Mouse (Mus musculus) adrenal gland, adult 2 months (tissue): Measurements from ENCODE around the gene Olfr1143. TPM values are rescaled to one million over a fixed set of nuclear protein-coding genes. Genes with fewer than 3 reads are reported as not detected.

ENCODE experiments used
- DNase-seq: peaks from one replicate; pipeline ENCODE4 v3.0.0; 2021
- long read RNA-seq: library from polyadenylated mRNA; stranded (forward); transcript quantifications from one replicate; pipeline ENCODE4 v2.0.0, GENCODE M21; 2021
- polyA plus RNA-seq: library from polyadenylated mRNA; depleted of rRNA; stranded (reverse); fragments of >200 nt; gene quantifications from 2 replicates; pipeline ENCODE4 v1.2.3, GENCODE M21; 2012; rRNA removed
- total RNA-seq, 2 experiments: library from RNA; stranded (reverse); gene quantifications; 2 replicates each; pipeline ENCODE4 v1.2.3; 2021

The Olfr1143 gene
- total RNA-seq = not detected
- polyA plus RNA-seq = not detected in 2 replicates
- long read RNA-seq = 0 reads

- no peak for DNase-seq
Observed at GRCm38 (mm10) chr2:87800292-87800691, at the start of gene Olfr1143. Olfr1143 (plus strand) TSS chr2:87800592.

- DNase-seq = no peak
Observed at GRCm38 (mm10) chr2:87753891-87754290, 46.5 kb upstream of the Olfr1143 start, which contains the start of gene Olfr1141. Olfr1141 (minus strand) TSS chr2:87753991.

- DNase-seq = no peak
Observed at GRCm38 (mm10) chr2:87776143-87776542, 24.2 kb upstream of the Olfr1143 start.

DNA sequence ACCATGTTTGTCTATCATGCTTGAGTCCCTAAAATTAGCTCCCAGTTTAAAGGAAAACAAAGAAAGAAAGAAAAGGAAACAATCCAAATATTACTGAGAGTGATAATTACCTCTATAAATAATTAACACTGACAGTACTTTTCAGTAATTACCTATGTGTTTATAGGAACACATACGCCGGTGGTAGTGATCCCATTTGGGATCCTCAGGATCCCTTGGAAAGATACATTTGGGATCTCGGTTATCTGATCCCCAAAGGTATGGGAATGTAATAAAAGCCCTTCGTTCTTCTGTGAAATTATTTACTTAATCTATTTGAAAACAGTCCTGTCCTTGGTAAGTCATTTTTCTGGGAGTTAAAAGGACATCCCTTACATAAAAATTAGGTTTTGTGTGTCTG, 21.2 kb upstream of the Olfr1143 start, which contains the start of gene Olfr152:
Gene Olfr152, plus strand, starts transcription at position 301 of the 400 bp plus-strand sequence.
- no peak for DNase-seq

DNA sequence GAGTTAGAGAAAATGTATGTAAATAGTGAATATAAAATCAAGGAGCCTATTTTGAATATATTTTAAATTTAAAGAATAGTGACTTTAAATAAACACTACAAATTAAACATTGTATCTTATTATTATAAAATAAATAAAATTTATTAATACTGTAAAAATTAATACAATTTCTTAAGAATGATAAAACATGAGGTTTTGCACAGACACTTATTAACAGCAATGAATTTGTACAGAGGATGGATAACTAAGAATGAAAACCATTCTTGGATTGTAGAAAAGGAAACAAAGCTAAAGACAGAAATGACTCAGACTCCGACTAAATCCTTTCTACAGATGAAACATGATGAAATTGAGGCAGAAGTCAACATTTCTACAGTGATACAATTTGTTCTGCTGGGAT, 9.1 kb downstream of the Olfr1143 start, which contains the start of gene Olfr1145:
Gene Olfr1145, plus strand, starts transcription at position 301 of the 400 bp plus-strand sequence.
- no peak for DNase-seq

DNA sequence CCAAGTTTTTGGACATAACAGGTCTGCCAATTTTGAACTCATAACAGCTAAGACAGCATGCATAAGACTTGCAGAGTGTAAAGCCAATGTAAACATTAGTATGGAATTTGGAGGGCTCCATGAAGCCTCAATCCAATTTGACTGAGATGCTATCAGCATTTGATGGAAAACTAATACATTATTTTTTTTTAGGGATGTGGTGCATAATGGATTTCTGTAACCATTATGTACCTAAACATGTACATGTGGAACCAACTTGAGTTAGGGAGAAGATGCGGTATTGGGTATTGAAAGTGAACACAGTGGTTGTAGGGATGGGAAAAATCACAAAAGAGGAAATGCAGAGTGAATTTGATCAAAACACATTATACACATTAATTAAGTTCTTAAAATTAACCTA, 29.8 kb downstream of the Olfr1143 start, which contains the start of gene Olfr1148:
Gene Olfr1148, plus strand, starts transcription at position 301 of the 400 bp plus-strand sequence.
- no peak for DNase-seq

- DNase-seq = no peak
Observed at GRCm38 (mm10) chr2:87843693-87844092, 43.3 kb downstream of the Olfr1143 start, which contains the start of gene Olfr1150-ps1. Olfr1150-ps1 (plus strand) TSS chr2:87843993.

Other genes starting within 250 kb of the Olfr1143 start
- not detected for gene Olfr1129, start 226.7 kb upstream of the Olfr1143 start, total RNA-seq
- not detected in 2 replicates for gene Olfr1129, start 226.7 kb upstream of the Olfr1143 start, polyA plus RNA-seq
- not detected for gene Olfr1130, start 194.4 kb upstream of the Olfr1143 start, total RNA-seq
- not detected in 2 replicates for gene Olfr1130, start 194.4 kb upstream of the Olfr1143 start, polyA plus RNA-seq
- not detected for gene Olfr1131, start 173.5 kb upstream of the Olfr1143 start, total RNA-seq
- not detected in 2 replicates for gene Olfr1131, start 173.5 kb upstream of the Olfr1143 start, polyA plus RNA-seq
- not detected for gene Olfr1132, start 163.1 kb upstream of the Olfr1143 start, total RNA-seq
- gene Olfr1132, start 163.1 kb upstream of the Olfr1143 start, polyA plus RNA-seq = not detected in 2 replicates
- gene Olfr1133, start 153.2 kb upstream of the Olfr1143 start, total RNA-seq = not detected
- gene Olfr1133, start 153.2 kb upstream of the Olfr1143 start, polyA plus RNA-seq = not detected in 2 replicates
- gene Olfr1134, start 142.1 kb upstream of the Olfr1143 start, total RNA-seq = not detected
- not detected in 2 replicates for gene Olfr1134, start 142.1 kb upstream of the Olfr1143 start, polyA plus RNA-seq
- gene Olfr1135, start 126.9 kb upstream of the Olfr1143 start, total RNA-seq = not detected
- gene Olfr1135, start 126.9 kb upstream of the Olfr1143 start, polyA plus RNA-seq = not detected in 2 replicates
- not detected for gene Olfr1136, start 106.6 kb upstream of the Olfr1143 start, total RNA-seq
- gene Olfr1136, start 106.6 kb upstream of the Olfr1143 start, polyA plus RNA-seq = not detected in 2 replicates
- gene Olfr1137, start 87.4 kb upstream of the Olfr1143 start, total RNA-seq = not detected
- gene Olfr1137, start 87.4 kb upstream of the Olfr1143 start, polyA plus RNA-seq = not detected in 2 replicates
- gene Olfr1138, start 60.6 kb upstream of the Olfr1143 start, total RNA-seq = not detected
- gene Olfr1138, start 60.6 kb upstream of the Olfr1143 start, polyA plus RNA-seq = not detected in 2 replicates
- gene Olfr1140, start 56.8 kb upstream of the Olfr1143 start, total RNA-seq = not detected
- gene Olfr1140, start 56.8 kb upstream of the Olfr1143 start, polyA plus RNA-seq = not detected in 2 replicates
- not detected for gene Olfr1141, start 46.6 kb upstream of the Olfr1143 start, total RNA-seq
- not detected in 2 replicates for gene Olfr1141, start 46.6 kb upstream of the Olfr1143 start, polyA plus RNA-seq
- gene Olfr152, start 21.1 kb upstream of the Olfr1143 start, total RNA-seq = not detected
- not detected in 2 replicates for gene Olfr152, start 21.1 kb upstream of the Olfr1143 start, polyA plus RNA-seq
- not detected for gene Olfr1145, start 9.2 kb downstream of the Olfr1143 start, total RNA-seq
- gene Olfr1145, start 9.2 kb downstream of the Olfr1143 start, polyA plus RNA-seq = not detected in 2 replicates
- not detected for gene Olfr1148, start 29.9 kb downstream of the Olfr1143 start, total RNA-seq
- gene Olfr1148, start 29.9 kb downstream of the Olfr1143 start, polyA plus RNA-seq = not detected in 2 replicates
- not detected for gene Olfr1150-ps1, start 43.4 kb downstream of the Olfr1143 start, total RNA-seq
- gene Olfr1150-ps1, start 43.4 kb downstream of the Olfr1143 start, polyA plus RNA-seq = not detected in 2 replicates
- not detected for gene Olfr1151, start 55.3 kb downstream of the Olfr1143 start, total RNA-seq
- gene Olfr1151, start 55.3 kb downstream of the Olfr1143 start, polyA plus RNA-seq = not detected in 2 replicates
- not detected for gene Olfr1152, start 65.9 kb downstream of the Olfr1143 start, total RNA-seq
- gene Olfr1152, start 65.9 kb downstream of the Olfr1143 start, polyA plus RNA-seq = not detected in 2 replicates
- not detected for gene Olfr1153, start 94.4 kb downstream of the Olfr1143 start, total RNA-seq
- gene Olfr1153, start 94.4 kb downstream of the Olfr1143 start, polyA plus RNA-seq = not detected in 2 replicates
- not detected for gene Olfr1154, start 104.6 kb downstream of the Olfr1143 start, total RNA-seq
- gene Olfr1154, start 104.6 kb downstream of the Olfr1143 start, polyA plus RNA-seq = not detected in 2 replicates
- gene Olfr1155, start 144.5 kb downstream of the Olfr1143 start, total RNA-seq = not detected
- gene Olfr1155, start 144.5 kb downstream of the Olfr1143 start, polyA plus RNA-seq = not detected in 2 replicates
- not detected for gene Olfr1156, start 152.5 kb downstream of the Olfr1143 start, total RNA-seq
- gene Olfr1156, start 152.5 kb downstream of the Olfr1143 start, polyA plus RNA-seq = not detected in 2 replicates
- not detected for gene Olfr1157, start 167.7 kb downstream of the Olfr1143 start, total RNA-seq
- gene Olfr1157, start 167.7 kb downstream of the Olfr1143 start, polyA plus RNA-seq = not detected in 2 replicates
- not detected for gene Olfr74, start 174.1 kb downstream of the Olfr1143 start, total RNA-seq
- gene Olfr74, start 174.1 kb downstream of the Olfr1143 start, polyA plus RNA-seq = not detected in 2 replicates
- not detected for gene Olfr1158, start 189.5 kb downstream of the Olfr1143 start, total RNA-seq
- gene Olfr1158, start 189.5 kb downstream of the Olfr1143 start, polyA plus RNA-seq = not detected in 2 replicates
- not detected for gene Olfr1160, start 207.7 kb downstream of the Olfr1143 start, total RNA-seq
- gene Olfr1160, start 207.7 kb downstream of the Olfr1143 start, polyA plus RNA-seq = not detected in 2 replicates
- not detected for gene Olfr1161, start 222.2 kb downstream of the Olfr1143 start, total RNA-seq
- not detected in 2 replicates for gene Olfr1161, start 222.2 kb downstream of the Olfr1143 start, polyA plus RNA-seq
- gene Olfr73, start 237.1 kb downstream of the Olfr1143 start, total RNA-seq = not detected
- not detected in 2 replicates for gene Olfr73, start 237.1 kb downstream of the Olfr1143 start, polyA plus RNA-seq